Mouse (Mus musculus) intestine, embryonic 16.5 days (tissue): Measurements from ENCODE around the gene Timm10. TPM values are rescaled to one million over a fixed set of nuclear protein-coding genes. Genes with fewer than 3 reads are reported as not detected.

Source experiments
- ATAC-seq: fragments of 200-750 bp; cut with Nextera tagmentation; 2 replicates; pipeline ENCODE4 v1.8.0; 2017; ENCODE audit warnings: moderate TSS enrichment, moderate library complexity
- H3K27ac ChIP-seq: fragments of 300-500 bp; sonication (generic); 2 replicates; pipeline ENCODE4 v1.5.1; 2014; ENCODE audit warnings: mild to moderate bottlenecking, low read length
- H3K27me3 ChIP-seq: fragments of 300-500 bp; sonication (generic); replicated peaks from 2 replicates; pipeline ENCODE4 v1.6.1; 2014; ENCODE audit warnings: low read length, control low read depth, mixed read lengths; ENCODE audit not compliant: control insufficient read depth, insufficient read depth
- H3K36me3 ChIP-seq: fragments of 300-500 bp; sonication (generic); 2 replicates; pipeline ENCODE4 v1.6.1; 2014; ENCODE audit warnings: low read length, control low read depth; ENCODE audit not compliant: control insufficient read depth, insufficient read depth
- H3K4me1 ChIP-seq: fragments of 300-500 bp; sonication (generic); 2 replicates; pipeline ENCODE4 v1.6.1; 2014; ENCODE audit warnings: low read length, control low read depth, mixed read lengths; ENCODE audit not compliant: control insufficient read depth, insufficient read depth
- H3K4me2 ChIP-seq: fragments of 300-500 bp; sonication (generic); 2 replicates; pipeline ENCODE4 v1.6.1; 2014; ENCODE audit warnings: low read depth, low read length, control low read depth
- H3K4me3 ChIP-seq: fragments of 300-500 bp; sonication (generic); 2 replicates; pipeline ENCODE4 v1.5.1; 2014; ENCODE audit warnings: mild to moderate bottlenecking, low read length
- H3K9ac ChIP-seq: fragments of 300-500 bp; sonication (generic); 2 replicates; pipeline ENCODE4 v1.6.1; 2014; ENCODE audit warnings: low read depth, low read length
- H3K9me3 ChIP-seq: fragments of 300-500 bp; sonication (generic); 2 replicates; pipeline ENCODE4 v1.6.1; 2016; ENCODE audit warnings: low read length, control low read depth; ENCODE audit not compliant: control insufficient read depth
- WGBS: fragments of 180-500 bp; shearing (Covaris S2); extraction: QIAGEN DNeasy Blood & Tissue Kit; methylation state at CpG from one replicate; pipeline ENCODE4 v1.1.7; 2014; 5-methylcytosine and 5-hydroxymethylcytosine counted together
- polyA plus RNA-seq: library from polyadenylated mRNA; unstranded; fragments of >200 nt; fragmentation: Nextera tagmentation; extraction: Ambion mirVana; gene quantifications from 2 replicates; pipeline ENCODE4 v1.2.1, GENCODE M21; 2015

The Timm10 gene
- polyA plus RNA-seq, 1 experiment from 2014 or later = 59.7 TPM

- no peak overlapping the region for H3K4me3 ChIP-seq
- H3K27ac ChIP-seq = no peak overlapping the region
- peaks cover 19% of the 10 kb centered on the region for H3K4me1 ChIP-seq
- H3K27me3 ChIP-seq = no peaks in the 10 kb centered on the region
- H3K9me3 ChIP-seq = no peaks in the 10 kb centered on the region
- no peak for ATAC-seq
- 72% methylated on average over 1 of the region's 1 CpGs for WGBS
- H3K9ac ChIP-seq = no peak overlapping the region
- H3K4me2 ChIP-seq = no peak overlapping the region
- H3K36me3 ChIP-seq = 0 out of 2 replicates have a peak, but pooled peaks cover 2% of the 10 kb centered on the region
Observed at GRCm38 (mm10) chr2:84845226-84845625, 18.4 kb downstream of the Timm10 start.

- 50% methylated on average over 7 of the region's 7 CpGs for WGBS
- Histone ChIP-seq H3K4me3 (peak overlapping the region; percentile 27), H3K4me2 (peak overlapping the region; percentile 44; the same call in 1 of the 2 replicates), H3K36me3 (peaks cover 2% of the 10 kb centered on the region; the same call in 1 of the 2 replicates), H3K9me3 (no peaks in the 10 kb centered on the region), H3K9ac (no peak overlapping the region), H3K27me3 (no peaks in the 10 kb centered on the region), H3K27ac (peak overlapping the region; percentile 55), H3K4me1 (peaks cover 9% of the 10 kb centered on the region; the same call in 1 of the 2 replicates)
- peak; percentile 33 for ATAC-seq
Observed at GRCm38 (mm10) chr2:84850407-84851129, 23.8 kb downstream of the Timm10 start.

GRCm38 (mm10) chr2:84851130-84852040 is 24.6 kb downstream of the Timm10 start:
- Histone ChIP-seq H3K4me3 (peak overlapping the region; percentile 27), H3K9ac (peak overlapping the region; percentile 35; the same call in 1 of the 2 replicates), H3K36me3 (peaks cover 2% of the 10 kb centered on the region; the same call in 1 of the 2 replicates), H3K9me3 (no peaks in the 10 kb centered on the region), H3K4me1 (peaks cover 9% of the 10 kb centered on the region; the same call in 1 of the 2 replicates), H3K27me3 (no peaks in the 10 kb centered on the region), H3K4me2 (peak overlapping the region; percentile 44), H3K27ac (peak overlapping the region; percentile 55)
- peak; percentile 91 for ATAC-seq
- 39% methylated on average over 23 of the region's 23 CpGs for WGBS

GRCm38 (mm10) chr2:84855732-84856131 is 28.9 kb downstream of the Timm10 start:
- peak; percentile 34; the same call in 1 of the 2 replicates for ATAC-seq
- H3K9me3 ChIP-seq = no peaks in the 10 kb centered on the region
- H3K36me3 ChIP-seq = peaks cover 7% of the 10 kb centered on the region; the same call in 1 of the 2 replicates
- H3K9ac ChIP-seq = no peak overlapping the region
- H3K27me3 ChIP-seq = no peaks in the 10 kb centered on the region
- no peak overlapping the region for H3K4me3 ChIP-seq
- peaks cover 3% of the 10 kb centered on the region; the same call in 1 of the 2 replicates for H3K4me1 ChIP-seq
- H3K27ac ChIP-seq = no peak overlapping the region
- no peak overlapping the region for H3K4me2 ChIP-seq
- 61% methylated on average over 2 of the region's 2 CpGs for WGBS

GRCm38 (mm10) chr2:84858551-84858950 is 31.8 kb downstream of the Timm10 start:
- H3K4me3 ChIP-seq = no peak overlapping the region
- H3K9ac ChIP-seq = no peak overlapping the region
- ATAC-seq = no peak
- H3K9me3 ChIP-seq = no peaks in the 10 kb centered on the region
- no peak overlapping the region for H3K4me2 ChIP-seq
- H3K27ac ChIP-seq = no peak overlapping the region
- no peaks in the 10 kb centered on the region for H3K27me3 ChIP-seq
- H3K36me3 ChIP-seq = peaks cover 11% of the 10 kb centered on the region
- H3K4me1 ChIP-seq = no peaks in the 10 kb centered on the region
- WGBS = 93% methylated on average over 1 of the region's 1 CpGs

GRCm38 (mm10) chr2:84859991-84860780 is 33.4 kb downstream of the Timm10 start:
- Histone ChIP-seq H3K27me3 (no peaks in the 10 kb centered on the region), H3K4me3 (no peak overlapping the region), H3K36me3 (peaks cover 11% of the 10 kb centered on the region), H3K27ac (no peak overlapping the region), H3K9me3 (no peaks in the 10 kb centered on the region), H3K9ac (no peak overlapping the region), H3K4me2 (no peak overlapping the region), H3K4me1 (no peaks in the 10 kb centered on the region)
- 84% methylated on average over 7 of the region's 7 CpGs for WGBS
- ATAC-seq = no peak

GRCm38 (mm10) chr2:84861430-84861829 is 34.6 kb downstream of the Timm10 start:
- Histone ChIP-seq H3K36me3 (peaks cover 11% of the 10 kb centered on the region), H3K9ac (no peak overlapping the region)
- 78% methylated on average over 3 of the region's 3 CpGs for WGBS

GRCm38 (mm10) chr2:84862231-84862630 is 35.4 kb downstream of the Timm10 start:
- Histone ChIP-seq H3K9ac (no peak overlapping the region), H3K4me1 (peaks cover 11% of the 10 kb centered on the region), H3K27me3 (peaks cover 16% of the 10 kb centered on the region), H3K36me3 (peaks cover 8% of the 10 kb centered on the region), H3K27ac (no peak overlapping the region), H3K4me2 (no peak overlapping the region), H3K4me3 (no peak overlapping the region), H3K9me3 (no peaks in the 10 kb centered on the region)
- 75% methylated on average over 3 of the region's 3 CpGs for WGBS
- no peak for ATAC-seq

More at GRCm38 (mm10) chr2:84861430-84861829, 34.6 kb downstream of the Timm10 start:
- Histone ChIP-seq H3K4me1 (peaks cover 10% of the 10 kb centered on the region), H3K4me3 (no peak overlapping the region), H3K9me3 (no peaks in the 10 kb centered on the region), H3K4me2 (no peak overlapping the region), H3K27me3 (peaks cover 8% of the 10 kb centered on the region), H3K27ac (no peak overlapping the region)
- ATAC-seq = no peak
